ENCODE assay signal across 26 mouse cellular contexts in the genomic region with DNA sequence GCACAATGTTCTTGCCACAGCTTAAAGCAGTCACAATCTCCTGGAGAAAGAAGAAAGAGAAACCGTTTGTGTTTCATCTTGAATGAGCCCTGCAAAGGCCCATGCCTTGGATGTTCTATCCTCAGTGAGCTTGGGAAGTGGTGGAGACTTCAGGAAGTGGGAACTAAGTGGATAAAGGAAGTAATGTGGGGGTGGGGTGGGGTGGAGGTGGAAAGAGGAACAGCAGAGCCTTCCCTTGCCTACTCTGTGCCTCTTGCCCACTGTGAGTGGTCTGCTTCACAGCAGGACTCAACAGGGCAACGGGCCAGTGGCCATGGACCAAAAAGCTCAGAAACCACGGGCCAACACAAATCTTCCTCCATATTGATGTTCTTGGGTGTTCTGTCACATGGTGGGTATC. TPM values are rescaled to one million over a fixed set of nuclear protein-coding genes. Genes with fewer than 3 reads are reported as not detected.
"Had no signal": no experiment of that assay in that cellular context is flagged by ENCODE, and none has a peak within 500 bp of the region (broad histone marks: within the 10 kb centered on the region; RNA-seq: fewer than 3 reads in every experiment).

No protein-coding gene starts in this region.

- H3K9me3 ChIP-seq: limb, embryonic 12.5 days; limb, embryonic 15.5 days; midbrain, embryonic 12.5 days; midbrain, embryonic 15.5 days; neural tube, embryonic 13.5 days had no signal

- H3K4me2 ChIP-seq: limb, embryonic 12.5 days; limb, embryonic 15.5 days; liver, embryonic 11.5 days; lung, embryonic 14.5 days; midbrain, embryonic 12.5 days; midbrain, embryonic 15.5 days; neural tube, embryonic 13.5 days had no signal

- DNase-seq: kidney, adult 18-20 months; kidney, adult 9 months; kidney, postnatal 36 days; left cerebral cortex, postnatal 4 days; liver, postnatal 0 days; lung, embryonic 14.5 days; retina, postnatal 1 day; right cerebral cortex, postnatal 25 days; thymus, adult 18-20 months; thymus, postnatal 4 days had no signal

- ATAC-seq: liver, postnatal 0 days; lung, postnatal 0 days; midbrain, embryonic 15.5 days had no signal

- H3K4me3 ChIP-seq: limb, embryonic 12.5 days; limb, embryonic 15.5 days; midbrain, embryonic 12.5 days; midbrain, embryonic 15.5 days; myocyte; neural tube, embryonic 13.5 days had no signal

- H3K9ac ChIP-seq: limb, embryonic 12.5 days; limb, embryonic 15.5 days; liver, embryonic 14.5 days; liver, postnatal 0 days; lung, embryonic 14.5 days; midbrain, embryonic 12.5 days; midbrain, embryonic 15.5 days; neural tube, embryonic 13.5 days had no signal

- H3K27me3 ChIP-seq: limb, embryonic 12.5 days; limb, embryonic 15.5 days; midbrain, embryonic 12.5 days; midbrain, embryonic 15.5 days; neural tube, embryonic 13.5 days had no signal

- H3K4me1 ChIP-seq: limb, embryonic 12.5 days; limb, embryonic 15.5 days; midbrain, embryonic 12.5 days; midbrain, embryonic 15.5 days; neural tube, embryonic 13.5 days had no signal

- H3K27ac ChIP-seq: kidney, postnatal 0 days; limb, embryonic 12.5 days; limb, embryonic 15.5 days; liver, embryonic 14.5 days; macrophage; midbrain, embryonic 12.5 days; midbrain, embryonic 15.5 days; neural tube, embryonic 13.5 days had no signal

RNA-seq across cellular contexts. Expression of a gene that starts 9.8 kb away (rescaled TPM):
- total RNA-seq: neutrophil, adult 5-6 weeks had no signal

RNA-seq across cellular contexts. Expression of a gene that starts 22.3 kb away (rescaled TPM):
- total RNA-seq: megakaryocyte-erythroid progenitor cell, adult 5-6 weeks had no signal

RNA-seq across cellular contexts. Expression of a gene that starts 23.6 kb away (rescaled TPM):
- total RNA-seq: megakaryocyte-erythroid progenitor cell, adult 5-6 weeks; neutrophil, adult 5-6 weeks had no signal
- polyA plus RNA-seq: macrophage, myocyte had no signal

RNA-seq across cellular contexts. Expression of a gene that starts 28.0 kb away (rescaled TPM):
- total RNA-seq: megakaryocyte-erythroid progenitor cell, adult 5-6 weeks; neutrophil, adult 5-6 weeks had no signal
- polyA plus RNA-seq: kidney, postnatal 0 days; limb, embryonic 12.5 days; lung, embryonic 14.5 days; lung, postnatal 0 days; macrophage; midbrain, embryonic 12.5 days; myocyte; small intestine, adult 2 months; spleen, adult 2 months; testis, adult 2 months had no signal
